Mouse (Mus musculus): ENCODE data around the gene Gapdh.

Gene Gapdh

DNA sequence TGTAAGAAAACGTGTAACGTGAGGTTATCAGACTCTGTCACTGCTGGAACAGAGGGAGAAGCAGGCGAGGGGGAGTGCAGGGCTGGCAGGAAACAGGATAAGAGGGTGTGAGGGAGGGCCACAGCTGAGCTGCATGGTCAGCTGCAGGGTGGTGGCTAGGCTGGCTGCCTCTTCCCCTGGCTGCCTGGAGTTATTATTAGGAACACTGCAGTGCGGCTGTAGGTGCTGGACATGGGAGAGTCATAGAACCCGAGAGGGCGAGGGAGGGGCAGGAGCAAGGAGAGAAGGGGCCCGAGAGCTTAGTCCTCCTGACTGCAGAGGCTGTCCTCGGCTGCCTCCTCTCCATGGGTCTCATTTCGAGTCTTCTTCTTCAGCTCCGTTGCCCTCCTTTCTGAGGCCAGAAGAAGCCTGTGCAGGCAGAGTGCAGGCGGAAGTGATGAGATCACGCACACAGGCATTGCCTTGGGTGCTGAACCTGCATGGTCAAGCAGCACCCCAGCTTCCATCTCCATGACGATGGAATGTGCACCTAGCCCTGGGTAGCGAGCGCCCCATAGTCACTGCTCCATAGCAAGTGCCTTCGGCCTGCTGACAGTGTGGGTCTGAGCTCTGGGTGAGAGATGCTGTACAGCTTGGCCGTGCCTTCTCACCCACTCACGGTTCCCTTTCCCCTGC is 17.9 kb downstream of the Gapdh start:
- no peak for DNase-seq

DNA sequence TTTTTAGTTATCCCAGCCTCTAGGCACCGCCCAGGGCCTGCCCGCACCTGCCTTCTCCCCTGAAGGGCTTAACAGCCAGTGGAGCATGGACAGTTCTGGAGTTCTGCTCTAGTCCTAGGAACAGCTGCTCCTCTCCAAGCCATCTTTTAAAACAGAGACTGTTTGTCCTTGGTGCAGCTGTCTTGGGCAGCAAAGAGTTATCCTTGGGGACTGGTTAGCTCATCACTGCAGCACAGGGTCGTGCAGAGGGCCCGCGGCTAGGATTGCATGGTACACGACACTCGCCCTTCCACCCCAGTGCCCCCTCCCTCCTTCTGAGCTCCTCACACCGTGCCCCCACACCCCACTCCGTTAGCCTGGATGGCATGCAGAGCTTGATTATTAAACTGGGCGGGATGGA is 18.9 kb downstream of the Gapdh start:
- DNase-seq, result no peak

DNA sequence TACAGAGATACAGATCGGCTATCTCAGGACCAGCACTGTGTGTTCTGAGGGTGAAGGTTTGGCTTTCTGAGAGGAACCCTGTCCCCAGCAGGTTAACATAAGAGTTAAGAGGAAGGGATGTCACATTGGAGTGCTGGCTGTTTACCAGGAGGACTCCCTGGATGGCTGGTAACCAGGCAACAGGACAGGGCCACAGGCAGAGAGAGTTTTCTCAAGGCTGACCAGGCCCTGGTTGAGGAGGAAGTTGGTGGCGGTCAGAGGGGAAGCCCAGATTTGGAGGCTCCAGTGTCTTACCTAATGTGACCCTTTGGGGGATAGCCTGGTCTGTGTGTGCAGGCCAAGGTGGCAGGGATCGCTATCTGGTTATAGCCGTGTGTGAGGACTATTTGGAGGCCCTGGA is 19.5 kb downstream of the Gapdh start:
- DNase-seq, result no peak

DNA sequence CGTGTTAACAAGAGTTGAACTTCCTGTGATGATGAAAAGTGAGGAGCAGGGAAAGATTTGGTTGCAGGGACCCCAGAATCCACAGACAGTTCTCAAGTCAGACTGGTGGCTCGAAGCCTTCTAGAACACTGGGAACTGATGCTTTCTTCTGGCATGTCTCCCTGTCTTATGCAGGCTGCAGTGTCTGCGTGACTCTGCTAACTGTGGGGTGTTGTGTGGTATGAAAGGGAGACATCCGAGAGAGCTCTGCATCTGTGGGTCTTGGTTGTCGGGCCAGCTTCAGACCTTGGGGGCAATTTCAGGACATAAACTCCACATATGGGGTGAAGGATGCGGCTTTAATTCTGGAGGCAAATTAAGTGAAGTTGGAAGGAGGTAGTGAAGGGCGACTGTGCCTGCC is 20.1 kb downstream of the Gapdh start:
- DNase-seq, result no peak

DNA sequence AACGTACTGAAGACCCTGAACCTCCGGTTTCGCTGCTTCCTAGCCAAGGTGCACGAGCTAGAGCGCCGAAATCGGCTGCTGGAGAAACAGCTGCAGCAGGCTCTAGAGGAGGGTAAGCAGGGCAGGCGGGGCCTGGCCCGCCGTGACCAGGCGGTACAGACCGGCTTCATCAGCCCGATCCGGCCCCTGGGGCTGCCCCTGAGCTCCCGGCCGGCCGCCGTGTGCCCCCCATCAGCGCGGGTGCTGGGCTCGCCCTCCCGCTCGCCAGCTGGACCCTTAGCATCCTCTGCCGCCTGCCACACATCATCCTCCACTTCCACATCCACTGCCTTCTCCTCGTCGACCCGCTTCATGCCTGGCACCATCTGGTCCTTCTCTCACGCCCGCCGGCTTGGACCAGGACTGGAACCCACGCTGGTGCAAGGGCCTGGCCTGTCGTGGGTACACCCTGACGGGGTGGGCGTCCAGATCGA is 20.8 kb downstream of the Gapdh start:
- DNase-seq, result no peak

DNA sequence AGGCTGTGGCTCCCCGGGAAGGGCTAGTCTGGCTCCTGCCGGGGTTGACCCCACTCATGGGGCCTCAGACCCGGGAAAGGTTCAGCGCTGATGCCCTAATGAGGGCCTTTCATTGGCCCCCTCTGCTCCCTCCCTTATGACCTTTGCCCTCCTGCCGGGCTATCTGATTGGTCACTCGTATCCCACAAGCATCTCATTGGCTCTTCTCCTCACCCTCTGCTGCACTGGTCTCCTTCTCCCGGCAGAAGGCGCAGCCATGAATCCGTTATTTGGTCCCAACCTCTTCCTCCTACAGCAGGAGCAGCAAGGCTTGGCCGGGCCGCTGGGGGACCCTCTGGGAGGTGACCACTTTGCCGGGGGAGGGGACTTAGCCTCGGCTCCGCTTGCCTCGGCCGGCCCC is 21.3 kb downstream of the Gapdh start, which contains the start of gene Iffo1:
Gene Iffo1, plus strand, starts transcription at position 241 of the 400 bp plus-strand sequence.
- DNase-seq, result peak; percentile 88

DNA sequence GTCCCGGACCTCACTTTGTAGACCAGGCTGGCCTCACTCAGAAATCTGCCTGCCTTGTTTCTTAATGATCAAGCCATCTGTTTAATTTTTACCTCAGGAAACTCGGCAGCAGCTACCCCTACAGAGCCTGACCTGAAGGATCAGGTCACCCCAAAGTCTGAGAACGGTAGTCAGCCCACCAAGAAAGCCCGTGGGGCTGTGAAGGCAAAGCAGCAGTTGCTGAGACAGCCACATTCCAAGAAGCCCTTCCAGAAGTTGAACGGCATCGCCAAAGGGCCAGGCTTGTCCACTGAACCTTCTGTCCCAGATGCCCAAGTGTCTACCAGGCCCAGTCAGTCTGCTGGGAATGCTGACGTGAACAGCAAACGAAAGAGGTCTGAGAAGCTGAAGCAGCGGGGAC is 22.4 kb downstream of the Gapdh start:
- DNase-seq, result no peak

DNA sequence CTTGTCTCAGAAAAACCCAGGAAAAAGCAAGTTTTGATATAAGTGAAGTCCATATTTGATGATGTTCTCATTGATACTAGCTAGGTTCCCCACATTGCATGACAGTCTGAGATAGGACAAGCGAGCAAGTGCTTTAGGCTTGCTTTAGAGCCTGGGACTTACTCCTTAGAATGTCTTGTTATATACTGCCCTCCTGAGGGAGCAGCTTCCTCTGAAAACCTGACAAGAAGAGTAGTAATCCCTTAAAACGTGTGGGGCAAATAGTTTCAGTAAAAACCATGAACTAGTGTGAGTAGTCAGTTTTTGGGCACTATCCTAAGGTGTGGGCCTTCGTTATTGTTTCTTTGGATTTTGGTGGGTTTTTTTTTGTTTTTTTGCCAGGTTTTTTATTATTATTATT is 23.1 kb downstream of the Gapdh start:
- no peak for DNase-seq

DNA sequence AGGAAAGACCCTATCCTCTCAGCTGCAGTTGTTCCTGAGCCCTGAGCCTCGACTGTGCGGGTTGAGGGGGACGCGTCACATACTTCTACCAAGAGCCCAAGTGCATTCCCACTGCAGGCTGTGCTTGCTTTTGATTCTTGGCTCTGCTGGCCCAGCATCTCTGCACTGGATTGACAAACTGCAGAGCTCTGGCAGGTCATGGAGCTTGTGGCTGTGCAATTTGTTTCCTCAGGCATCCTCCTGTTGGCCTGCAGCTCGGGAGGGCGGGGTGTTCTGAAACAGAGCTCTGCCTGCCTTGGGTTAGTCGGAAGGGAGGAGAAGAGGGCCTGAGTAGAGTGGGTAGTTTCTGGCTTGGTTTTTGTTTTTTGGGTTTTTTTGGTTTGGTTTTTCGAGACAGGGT is 23.8 kb downstream of the Gapdh start:
- no peak for DNase-seq

DNA sequence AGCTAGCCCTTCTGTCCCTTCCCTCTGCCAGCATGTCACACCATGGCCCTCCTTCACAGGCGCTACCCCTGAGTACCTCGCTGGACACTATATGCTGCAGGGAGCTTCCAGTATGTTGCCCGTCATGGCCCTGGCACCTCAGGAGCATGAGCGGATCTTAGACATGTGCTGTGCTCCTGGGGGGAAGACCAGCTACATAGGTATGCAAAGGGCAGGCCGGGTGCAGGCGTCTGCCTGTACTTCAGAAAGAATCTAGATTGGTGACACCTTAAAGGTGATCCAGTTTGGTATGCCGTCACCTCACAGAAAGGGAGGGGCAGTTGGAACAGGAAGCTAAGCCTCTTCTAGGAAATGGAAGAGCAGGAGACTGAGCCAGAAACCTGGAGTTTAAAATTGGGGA is 26.5 kb downstream of the Gapdh start:
- no peak for DNase-seq

DNA sequence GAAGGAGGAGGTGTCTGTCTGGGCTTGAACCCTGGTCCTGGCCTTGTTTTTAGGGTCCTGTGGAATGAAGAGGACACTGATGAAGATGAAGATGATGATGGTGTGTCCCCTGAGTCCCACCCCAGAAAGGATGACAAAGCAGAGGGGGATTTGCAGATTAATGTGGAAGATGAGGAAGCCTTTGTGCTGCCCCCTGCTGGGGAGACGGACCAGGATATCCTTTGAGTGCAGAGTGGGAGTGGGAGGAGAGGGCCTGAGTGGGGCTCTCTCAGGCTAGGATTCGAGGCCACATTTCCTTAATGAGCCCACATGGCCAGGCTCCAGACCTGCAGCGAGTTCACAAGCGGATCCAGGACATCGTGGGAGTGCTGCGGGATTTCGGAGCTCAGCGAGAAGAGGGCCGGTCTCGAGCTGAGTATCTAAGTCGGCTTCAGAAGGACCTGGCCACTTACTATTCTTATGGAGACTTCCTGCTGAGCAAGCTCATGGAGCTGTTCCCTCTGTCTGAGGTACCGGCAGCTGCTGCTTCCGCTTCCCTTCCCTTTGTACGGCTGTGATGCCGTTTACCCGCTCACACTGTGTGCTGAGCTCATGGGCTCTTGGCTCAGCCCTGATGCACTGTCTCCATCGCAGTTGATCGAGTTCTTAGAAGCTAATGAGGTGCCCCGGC is 29.1 kb downstream of the Gapdh start:
- DNase-seq, result peak; percentile 70

DNA sequence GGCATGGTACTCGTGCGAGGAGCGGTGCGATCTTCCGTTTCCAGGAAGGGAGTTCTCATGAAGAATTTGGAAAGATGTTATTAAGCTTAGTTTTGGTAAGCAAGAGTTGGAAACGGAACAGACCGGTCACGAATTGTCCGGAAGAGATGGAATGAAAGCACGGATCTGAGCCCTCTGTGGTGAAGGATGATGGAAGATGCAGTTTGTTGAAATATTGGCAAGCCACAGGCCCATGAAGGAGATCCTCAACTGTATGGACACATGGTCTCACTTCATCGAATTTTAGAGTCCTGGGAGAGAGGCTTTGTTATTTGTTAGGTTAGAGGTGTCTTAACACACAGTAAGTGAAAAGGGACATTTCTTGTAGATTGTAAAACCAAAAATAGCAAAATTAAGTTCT is 33.8 kb downstream of the Gapdh start:
- DNase-seq, result no peak

DNA sequence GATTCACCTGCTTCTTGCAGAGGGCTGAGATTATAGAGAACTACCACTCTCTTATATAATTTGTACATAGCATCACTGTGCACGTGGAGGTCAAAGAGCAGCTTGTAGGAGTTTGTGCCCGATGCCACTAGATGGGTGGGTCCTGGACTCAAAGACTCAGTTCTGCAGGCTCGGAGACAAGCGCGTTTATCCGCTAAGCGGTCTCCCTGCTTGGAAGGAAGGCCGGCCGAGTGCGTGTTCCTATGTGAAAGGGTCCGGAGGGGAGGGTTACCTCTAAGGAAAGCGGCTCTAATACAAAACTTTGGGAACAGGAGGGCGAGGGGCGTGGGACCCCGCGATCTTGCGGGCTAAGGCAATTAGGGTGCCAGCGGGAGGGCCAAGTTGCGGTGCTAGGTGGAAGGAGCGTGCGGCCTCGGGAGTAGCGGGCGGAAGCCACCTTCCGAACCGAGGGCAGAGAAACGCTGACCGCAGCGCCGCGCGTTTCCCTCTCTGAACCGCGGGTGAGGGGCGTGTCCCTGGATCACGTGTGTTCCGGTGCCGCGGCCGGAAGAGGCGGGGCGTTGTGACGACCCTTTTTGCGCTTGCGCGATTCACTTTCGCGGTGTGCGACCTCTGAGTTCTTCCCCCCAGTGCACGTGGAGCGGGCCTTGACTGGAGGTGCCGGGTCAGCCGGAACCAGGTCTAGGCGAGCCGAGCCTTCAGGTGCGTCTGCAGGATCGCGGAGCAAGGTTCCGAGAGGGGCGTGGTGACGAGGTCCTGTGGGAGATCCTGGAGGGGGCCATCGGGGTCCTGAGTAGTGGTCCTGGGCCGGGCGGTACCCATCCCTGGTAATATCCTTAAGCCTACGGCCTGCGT is 34.7 kb downstream of the Gapdh start, which contains the start of gene Nop2:
Gene Nop2, plus strand, starts transcription at position 608 of the 855 bp plus-strand sequence.
- peak; percentile 91 for DNase-seq

DNA sequence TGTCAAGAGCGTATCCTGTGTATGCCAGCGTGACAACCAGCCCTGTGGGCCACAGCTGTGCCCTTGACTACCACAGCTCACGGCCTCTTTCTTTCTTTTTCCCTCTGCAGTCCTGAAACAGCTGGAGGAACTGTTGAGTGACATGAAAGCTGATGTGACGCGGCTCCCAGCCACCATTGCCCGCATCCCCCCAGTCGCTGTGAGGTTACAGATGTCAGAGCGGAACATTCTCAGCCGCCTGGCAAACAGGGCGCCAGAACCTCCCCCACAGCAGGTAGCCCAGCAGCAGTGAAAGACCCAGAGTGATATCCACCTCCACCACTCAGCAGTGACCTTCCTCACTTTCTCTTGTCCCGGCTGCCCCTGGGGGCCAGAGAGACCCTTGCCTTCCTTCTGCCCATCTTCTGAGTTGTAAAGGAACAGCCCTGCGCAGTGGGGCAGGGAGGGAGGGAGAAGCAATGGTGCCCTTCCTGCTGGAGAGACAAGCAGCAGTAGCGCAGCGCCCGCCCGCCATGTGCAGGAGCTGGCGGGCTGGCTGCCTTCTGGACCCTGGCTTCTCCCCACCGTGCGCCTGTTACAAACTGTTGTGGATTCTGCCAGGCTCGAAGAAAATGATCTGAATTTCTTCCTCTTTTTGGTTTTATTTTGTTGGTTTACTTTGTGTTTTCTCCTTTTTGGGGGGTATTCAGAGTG is 36.4 kb downstream of the Gapdh start:
- DNase-seq, result peak; percentile 48

DNA sequence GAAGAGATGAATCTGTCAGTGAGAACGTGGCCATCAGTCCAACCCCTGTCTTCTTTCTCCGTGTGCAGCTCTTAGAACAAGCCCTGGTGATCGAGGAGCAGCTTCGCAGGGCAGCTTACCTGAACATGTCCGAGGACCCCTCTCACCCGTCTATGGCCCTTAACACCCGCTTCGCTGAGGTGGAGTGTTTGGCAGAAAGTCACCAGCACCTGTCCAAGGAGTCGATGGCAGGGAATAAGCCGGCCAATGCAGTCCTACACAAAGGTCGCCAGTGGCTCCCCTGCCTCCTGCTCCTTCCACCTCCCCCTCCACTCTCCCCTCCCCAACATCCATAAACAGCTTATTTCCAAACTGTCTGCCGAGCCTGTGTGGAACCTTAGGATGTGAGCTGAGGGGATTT is 37.5 kb downstream of the Gapdh start:
- DNase-seq, result no peak

DNA sequence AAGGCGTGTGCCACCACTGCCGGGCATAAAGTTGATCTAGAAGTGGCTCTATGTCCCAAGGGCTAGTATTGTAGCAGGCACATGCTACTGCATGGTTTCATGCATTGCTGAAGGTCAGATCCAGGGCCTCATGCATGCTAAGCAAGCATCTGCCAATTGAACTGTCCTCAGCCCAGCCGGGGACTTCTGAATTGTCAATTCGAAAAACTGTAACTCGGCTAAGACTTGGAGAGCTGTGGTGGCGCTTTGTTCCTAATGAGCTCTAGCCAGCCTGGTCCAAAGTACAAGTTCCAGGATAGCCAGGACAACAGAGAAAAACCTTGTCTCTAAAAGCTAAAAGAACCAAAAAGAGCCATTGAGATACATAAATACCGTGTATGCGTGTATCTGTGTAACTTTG is 46.9 kb downstream of the Gapdh start:
- no peak for DNase-seq

DNA sequence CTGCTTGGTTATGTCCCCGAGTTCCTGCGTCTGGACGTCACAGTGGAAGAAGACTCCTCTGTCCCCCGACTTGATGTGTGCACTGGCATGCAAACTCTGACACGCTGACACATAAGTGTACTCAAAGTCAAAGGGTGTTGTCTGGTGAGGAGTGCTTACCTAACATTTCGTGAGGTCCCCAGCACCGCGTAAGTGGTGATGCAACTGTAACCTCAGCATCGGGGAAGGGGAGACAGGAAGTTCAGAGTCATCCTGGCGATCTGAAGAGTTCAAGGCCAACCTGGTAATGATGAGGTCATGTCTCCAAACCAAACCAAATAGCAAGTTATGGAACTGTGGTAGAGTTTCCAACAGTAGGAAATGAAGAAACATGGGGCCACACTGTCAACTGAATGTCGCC is 53.7 kb downstream of the Gapdh start:
- DNase-seq, result no peak
